In genomic region chr17:86243109-86243527, GRCm38 (mm10) we compare ENCODE assay signal across 16 mouse cellular contexts.
A peak's percentile ranks its signal among the peaks of the same experiment; 100 is the strongest.
DNase-seq lines count a peak whose midpoint lies in the region; ATAC-seq and TF ChIP-seq lines count a peak whose summit lies in the region.
"Had no signal": no experiment of that assay in that cellular context is flagged by ENCODE, and none has a peak within 500 bp of the region (broad histone marks: within the 10 kb centered on the region; RNA-seq: fewer than 3 reads in every experiment).

No protein-coding gene starts in this region.

- intact Hi-C loops in heart, adult 2 months (cut with DNase I) = no loop called here

- no peaks in the 10 kb centered on the region for H3K79me2 ChIP-seq in heart, adult 2 months (replicated peaks; ENCODE audit: control insufficient read depth, insufficient read depth, low read length)
- H3K79me2 ChIP-seq in CH12.LX (replicated peaks; ENCODE audit: control insufficient read depth, extremely low read depth, insufficient read depth, poor library complexity, severe bottlenecking) = 0 out of 2 replicates have a peak, but pooled peaks cover 9% of the 10 kb centered on the region

- no peaks in the 10 kb centered on the region; the same call in 1 of the 2 replicates for H3K36me3 ChIP-seq in heart, adult 2 months (ENCODE audit: control insufficient read depth, insufficient read depth, low read length)
- peaks cover 0 to 30% of the 10 kb centered on the region in 2 experiments for H3K36me3 ChIP-seq in CH12.LX (replicated peaks in 1 of 2; ENCODE audit: control insufficient read depth in 1 of 2, insufficient read depth in 1 of 2, low read length in 1 of 2)
- no peaks in the 10 kb centered on the region for H3K36me3 ChIP-seq in lung, postnatal 0 days (ENCODE audit: insufficient read depth, low read length)
- H3K36me3 ChIP-seq: limb, embryonic 15.5 days; midbrain, embryonic 13.5 days had no signal

- TF ChIP-seq CTCF in heart, adult 2 months (IDR thresholded peaks at IDR 0.05) = no peak
- no peak for TF ChIP-seq CTCF in CH12.LX (conservative IDR thresholded peaks at IDR 0.05 in 1 of 2, IDR thresholded peaks at IDR 0.05 in 1 of 2; ENCODE audit: low read depth in 2 of 2, low read length in 2 of 2)
- no peak for TF ChIP-seq CTCF in lung, postnatal 0 days (IDR thresholded peaks at IDR 0.05)

- H3K4me1 ChIP-seq in heart, adult 2 months (ENCODE audit: control insufficient read depth, insufficient read depth, low read length) = peaks cover 10% of the 10 kb centered on the region
- H3K4me1 ChIP-seq in CH12.LX (ENCODE audit: control insufficient read depth in 1 of 2, insufficient read depth in 2 of 2) = peaks cover 23 to 78% of the 10 kb centered on the region in 2 experiments
- H3K4me1 ChIP-seq in lung, postnatal 0 days (ENCODE audit: insufficient read depth, low read depth, low read length) = 0 out of 2 replicates have a peak, but pooled peaks cover 2% of the 10 kb centered on the region
- H3K4me1 ChIP-seq: limb, embryonic 15.5 days had no signal

- H3K4me2 ChIP-seq in CH12.LX (ENCODE audit: insufficient read depth, low read depth, poor library complexity, severe bottlenecking) = peak overlapping the region; percentile 86
- 0 out of 2 replicates have a peak overlapping the region, but pooled peaks have one; percentile 8 for H3K4me2 ChIP-seq in lung, postnatal 0 days (replicated peaks; ENCODE audit: low read depth, low read length)
- H3K4me2 ChIP-seq: limb, embryonic 15.5 days; lung, embryonic 14.5 days; midbrain, embryonic 13.5 days had no signal

- no peaks in the 10 kb centered on the region for H3K27me3 ChIP-seq in heart, adult 2 months (ENCODE audit: control insufficient read depth, insufficient read depth, low read length)
- H3K27me3 ChIP-seq in CH12.LX (replicated peaks) = no peaks in the 10 kb centered on the region
- H3K27me3 ChIP-seq in lung, postnatal 0 days (replicated peaks; ENCODE audit: insufficient read depth, low read length) = no peaks in the 10 kb centered on the region
- H3K27me3 ChIP-seq: limb, embryonic 15.5 days; midbrain, embryonic 13.5 days had no signal

- in situ Hi-C loops in CH12.LX (cut with MboI; ENCODE audit: low pct_ligation_motif_present, low pct_unique_long_range_greater_than_20kb, low sequenced_read_pairs) = no loop called here

- no peak for TF ChIP-seq RAD21 in CH12.LX (IDR thresholded peaks at IDR 0.05; ENCODE audit: low read depth, low read length)

- no peak for TF ChIP-seq POLR2A in heart, adult 2 months (IDR thresholded peaks at IDR 0.05; ENCODE audit: insufficient read depth, low read depth, low read length)
- 0 out of 2 replicates have a peak, but pooled peaks have one; percentile 24 for TF ChIP-seq POLR2A in CH12.LX (IDR thresholded peaks at IDR 0.05; ENCODE audit: low read depth, low read length)

- WGBS in heart, adult 2 months = 70% methylated on average over 16 of the region's 16 CpGs
- WGBS in lung, postnatal 0 days = 64% methylated on average over 16 of the region's 16 CpGs

- no peak for TF ChIP-seq EP300 in heart, adult 2 months (IDR thresholded peaks at IDR 0.05; ENCODE audit: insufficient read depth, low read depth, low read length)
- TF ChIP-seq EP300 in CH12.LX (IDR thresholded peaks at IDR 0.05; ENCODE audit: low read length) = peak; percentile 59; the same call in 1 of the 2 replicates
- no peak for TF ChIP-seq EP300 in lung, postnatal 0 days (IDR thresholded peaks at IDR 0.05)

- H3K4me3 ChIP-seq in heart, adult 2 months = no peak overlapping the region
- H3K4me3 ChIP-seq in CH12.LX (replicated peaks in 1 of 3; ENCODE audit: low read depth in 2 of 3, low read length in 2 of 3, poor library complexity in 1 of 3) = peak overlapping the region in 1 of 3 experiments; percentile 0
- no peak overlapping the region for H3K4me3 ChIP-seq in lung, postnatal 0 days (ENCODE audit: low read depth, low read length)
- H3K4me3 ChIP-seq: erythroblast, embryonic 14.5 days; limb, embryonic 15.5 days; midbrain, embryonic 13.5 days had no signal

- H3K9me3 ChIP-seq in CH12.LX (replicated peaks; ENCODE audit: low read length) = no peaks in the 10 kb centered on the region
- no peaks in the 10 kb centered on the region for H3K9me3 ChIP-seq in lung, postnatal 0 days (ENCODE audit: low read length)
- H3K9me3 ChIP-seq: limb, embryonic 15.5 days; midbrain, embryonic 13.5 days had no signal

- DNase-seq in heart, adult 2 months = peak; percentile 37 to 47
- no peak for DNase-seq in heart, adult 9 months (ENCODE audit: low spot score in 2 of 2)
- peak; percentile 41 for DNase-seq in CH12.LX (ENCODE audit: extremely low read depth)
- DNase-seq in lung, postnatal 0 days (ENCODE audit: low spot score) = peak; percentile 21
- no peak for DNase-seq in urinary bladder, adult 2 months (ENCODE audit: low spot score)
- no peak for DNase-seq in retina, postnatal 1 day
- DNase-seq: cerebellum, adult 9-10 months; gastrocnemius, postnatal 25 days; kidney, adult 8-10 months; lung, embryonic 14.5 days; thymus, postnatal 25 days had no signal

- peak; percentile 48 for ATAC-seq in lung, postnatal 0 days
- peak; percentile 42; the same call in 1 of the 2 replicates for ATAC-seq in neutrophil, adult 5-6 weeks (ENCODE audit: extremely low read depth, insufficient number of reproducible peaks, low FRiP score, poor library complexity, severe bottlenecking)
- ATAC-seq: hindbrain, embryonic 16.5 days; midbrain, embryonic 13.5 days had no signal

- dilution Hi-C loops in CH12.LX (cut with MboI; ENCODE audit: extremely low pct_ligation_motif_present, extremely low pct_unique_long_range_greater_than_20kb, low sequenced_read_pairs) = no loop called here

- H3K9ac ChIP-seq in heart, adult 2 months (ENCODE audit: low read depth, low read length) = no peak overlapping the region
- no peak overlapping the region for H3K9ac ChIP-seq in CH12.LX (ENCODE audit: insufficient read depth, low read depth)
- no peak overlapping the region for H3K9ac ChIP-seq in lung, postnatal 0 days (replicated peaks; ENCODE audit: low read depth)
- H3K9ac ChIP-seq: limb, embryonic 15.5 days; lung, embryonic 14.5 days; midbrain, embryonic 13.5 days had no signal

- H3K27ac ChIP-seq in heart, adult 2 months = peak overlapping the region; percentile 34
- peak overlapping the region; percentile 3; the same call in 1 of the 2 replicates for H3K27ac ChIP-seq in CH12.LX (ENCODE audit: insufficient read depth, low read depth)
- H3K27ac ChIP-seq in lung, postnatal 0 days (ENCODE audit: low read length) = no peak overlapping the region
- H3K27ac ChIP-seq: limb, embryonic 15.5 days; midbrain, embryonic 13.5 days had no signal

TF ChIP-seq in CH12.LX, 34 proteins besides CTCF, POLR2A, EP300 and RAD21:
- TF ChIP-seq TCF12 (IDR thresholded peaks at IDR 0.05; ENCODE audit: low read depth, low read length) = no peak
- TF ChIP-seq ETS1 (conservative IDR thresholded peaks at IDR 0.05; ENCODE audit: low read depth, low read length) = no peak
- no peak for TF ChIP-seq CHD1 (IDR thresholded peaks at IDR 0.05; ENCODE audit: low read depth, low read length)
- TF ChIP-seq ELF1 (IDR thresholded peaks at IDR 0.05; ENCODE audit: low read depth, low read length) = no peak
- TF ChIP-seq USF2 (conservative IDR thresholded peaks at IDR 0.05; ENCODE audit: low read depth, low read length) = no peak
- no peak for TF ChIP-seq JUN (IDR thresholded peaks at IDR 0.05; ENCODE audit: insufficient read depth, low read depth, low read length)
- TF ChIP-seq PAX5 (IDR thresholded peaks at IDR 0.05; ENCODE audit: low read length) = no peak
- TF ChIP-seq MXI1 (IDR thresholded peaks at IDR 0.05; ENCODE audit: low read depth, low read length) = no peak
- peak; percentile 18; the same call in 1 of the 2 replicates for TF ChIP-seq MAX (IDR thresholded peaks at IDR 0.05; ENCODE audit: low read length)
- no peak for TF ChIP-seq USF1 (IDR thresholded peaks at IDR 0.05; ENCODE audit: low read depth, low read length)
- peak; percentile 78 for TF ChIP-seq IRF4 (IDR thresholded peaks at IDR 0.05; ENCODE audit: low read depth, low read length)

Comparison
In these comparisons a context has a peak if more than half of its experiments do, and no peak if none do; other contexts are left out.
1. DNase-seq: peak in heart, adult 2 months (2 of 2), CH12.LX (single experiment) and lung, postnatal 0 days (single experiment); none in heart, adult 9 months (0 of 2), urinary bladder, adult 2 months (single experiment) and retina, postnatal 1 day (single experiment).